Mouse (Mus musculus) megakaryocyte, embryonic 14.5 days (primary cell): ENCODE measurements around the gene Tent2.

Source experiments
- FLI1 ChIP-seq: IDR thresholded peaks from 2 replicates; pipeline ENCODE4 v1.6.1; 2012; ENCODE audit warnings: low read length, inconsistent platforms, mixed read lengths
- GATA1 ChIP-seq: IDR thresholded peaks from 3 replicates; pipeline ENCODE4 v1.6.1; 2012; ENCODE audit warnings: mixed read lengths, low read length, inconsistent platforms, borderline replicate concordance

GRCm38 (mm10) chr13:93241180-93241579, 49.0 kb upstream of the Tent2 start:
- TF ChIP-seq GATA1 = no peak
- no peak for TF ChIP-seq FLI1
